Mouse (Mus musculus) cortical plate, adult 2 months (tissue): ENCODE measurements around the gene Lrrc71.

Experiments
- CTCF ChIP-seq: fragments of 200-500 bp; IDR thresholded peaks from 2 replicates; pipeline ENCODE4 v1.5.1; 2011; ENCODE audit warnings: mild to moderate bottlenecking, control low read depth, low read length; ENCODE audit not compliant: insufficient read depth; ENCODE audit errors: extremely low read depth
- POLR2A ChIP-seq: fragments of 200-500 bp; IDR thresholded peaks from 2 replicates; pipeline ENCODE4 v1.6.1; 2011; ENCODE audit warnings: mild to moderate bottlenecking, low read length, control low read depth; ENCODE audit not compliant: insufficient read depth; ENCODE audit errors: extremely low read depth

GRCm38 (mm10) chr3:87763202-87763601 lies 14.8 kb upstream of the Lrrc71 start:
- TF ChIP-seq CTCF = no peak
- no peak for TF ChIP-seq POLR2A
